Mouse (Mus musculus) ES-E14 (cell line): ENCODE measurements around the gene Srrd.

Source experiments
- CHD2 ChIP-seq: IDR thresholded peaks from 2 replicates; pipeline ENCODE4 v1.6.1; 2014; ENCODE audit warnings: mild to moderate bottlenecking, low read depth, low read length, inconsistent platforms
- ZC3H11A ChIP-seq: IDR thresholded peaks from 2 replicates; pipeline ENCODE4 v1.6.1; 2012; ENCODE audit warnings: low read depth, mild to moderate bottlenecking, inconsistent platforms, low read length, borderline replicate concordance

- TF ChIP-seq CHD2 (no peak), ZC3H11A (no peak)
Observed at GRCm38 (mm10) chr5:112349169-112349568, 6.3 kb upstream of the Srrd start.
